Mouse (Mus musculus) thymus, postnatal 36 days (tissue): ENCODE data around the gene Wapl.
A peak's percentile ranks its signal among the peaks of the same experiment; 100 is the strongest.

ENCODE experiments used
- DNase-seq, 2 experiments: peaks; one replicate each; pipeline ENCODE4 v3.0.0; 2022; ENCODE audit warnings: mixed read lengths in 2 of 2

The Wapl gene

DNA sequence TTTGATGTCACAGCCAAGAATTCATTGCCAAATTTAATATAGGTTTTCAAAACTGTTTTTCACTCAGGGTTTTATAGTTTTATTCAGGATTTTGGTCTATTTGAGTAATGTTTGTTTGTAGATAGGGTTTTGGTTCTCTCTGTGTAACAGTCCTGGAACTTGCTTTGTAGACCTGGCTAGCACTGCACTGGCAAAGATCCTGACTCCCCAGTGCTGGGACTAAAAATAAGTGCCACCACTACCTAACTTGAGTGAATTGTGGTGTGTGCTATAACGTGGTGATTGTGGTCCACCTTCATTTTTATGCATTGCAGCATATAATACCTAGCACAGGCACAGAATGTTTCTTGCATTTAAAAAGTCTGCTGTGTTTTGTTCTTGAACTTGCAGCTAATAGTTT is 23.6 kb downstream of the Wapl start:
- DNase-seq, result no peak

DNA sequence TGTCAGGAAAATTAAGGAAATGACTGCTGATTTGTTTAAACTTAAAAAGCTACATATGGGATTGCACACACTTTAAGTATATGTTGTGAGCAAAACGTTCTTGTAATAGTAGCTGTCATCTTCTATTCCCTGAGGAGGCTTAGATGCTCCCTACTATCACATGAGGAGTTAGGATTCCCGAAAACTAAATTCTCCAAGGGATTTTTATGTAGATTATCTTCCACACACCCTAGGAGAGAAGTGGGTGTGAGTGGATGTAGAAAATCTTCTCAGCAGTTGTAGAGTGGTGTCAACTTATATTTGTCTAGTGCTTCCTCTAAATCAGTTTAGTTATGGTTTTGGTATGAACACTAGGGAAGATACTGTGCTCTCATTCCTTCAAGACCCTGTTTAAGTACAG is 36.5 kb downstream of the Wapl start:
- DNase-seq, result no peak

DNA sequence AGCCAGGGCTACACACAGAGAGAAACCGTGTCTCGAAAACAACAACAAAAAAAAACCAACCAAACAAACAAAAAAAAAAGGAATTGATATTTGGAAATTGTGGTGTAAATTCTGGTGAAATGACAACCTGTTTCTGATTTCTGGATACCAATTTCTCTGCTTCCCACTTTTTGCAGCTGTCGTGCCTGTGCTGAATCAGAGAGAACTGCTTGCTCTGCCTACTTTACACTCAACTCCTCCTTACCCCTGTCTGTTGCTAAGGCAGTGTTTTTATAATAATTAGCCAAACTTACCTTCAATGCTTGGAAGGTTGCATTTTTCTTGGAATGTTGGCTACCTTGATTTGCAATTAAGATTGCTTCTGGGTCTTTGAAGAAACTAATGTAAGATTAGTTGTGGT is 38.3 kb downstream of the Wapl start:
- DNase-seq, result no peak

DNA sequence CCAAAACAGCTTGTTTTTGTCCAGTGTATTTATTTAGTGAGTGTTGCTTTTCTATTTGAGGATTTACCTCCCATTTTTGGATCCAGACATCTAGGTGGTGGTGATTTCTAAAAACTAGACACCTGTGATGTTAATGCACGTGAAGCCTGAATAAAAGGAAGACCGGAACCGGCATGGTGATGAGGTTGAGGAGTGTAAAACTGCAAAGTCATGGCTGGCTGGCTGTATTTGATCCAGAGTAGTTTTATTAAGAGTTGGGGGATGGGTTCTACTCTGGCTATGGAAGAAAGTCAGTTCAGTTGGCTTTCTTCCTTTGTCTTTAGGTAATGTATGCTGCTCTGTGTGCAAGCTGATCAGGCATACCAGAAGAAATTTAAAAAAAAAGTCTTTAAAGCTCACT is 39.1 kb downstream of the Wapl start:
- DNase-seq, result no peak

DNA sequence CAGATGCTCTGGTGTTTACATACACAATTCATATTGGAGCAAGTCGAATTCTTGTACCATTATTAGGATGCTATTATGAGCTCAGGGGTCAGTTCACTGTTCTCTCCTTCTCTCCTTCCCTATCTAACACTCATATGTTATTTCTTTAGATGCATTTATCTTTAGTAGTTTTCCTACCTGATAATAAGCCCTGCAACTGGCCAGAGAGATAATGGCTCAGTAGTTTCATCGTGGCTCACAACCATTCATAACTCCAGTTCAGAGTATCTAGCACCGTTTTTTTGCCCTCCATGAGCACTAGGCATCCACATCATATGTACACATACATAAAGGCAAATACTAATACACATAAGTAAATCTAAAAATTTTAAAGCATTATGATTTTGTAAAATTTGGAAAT is 44.4 kb downstream of the Wapl start:
- DNase-seq, result no peak

DNA sequence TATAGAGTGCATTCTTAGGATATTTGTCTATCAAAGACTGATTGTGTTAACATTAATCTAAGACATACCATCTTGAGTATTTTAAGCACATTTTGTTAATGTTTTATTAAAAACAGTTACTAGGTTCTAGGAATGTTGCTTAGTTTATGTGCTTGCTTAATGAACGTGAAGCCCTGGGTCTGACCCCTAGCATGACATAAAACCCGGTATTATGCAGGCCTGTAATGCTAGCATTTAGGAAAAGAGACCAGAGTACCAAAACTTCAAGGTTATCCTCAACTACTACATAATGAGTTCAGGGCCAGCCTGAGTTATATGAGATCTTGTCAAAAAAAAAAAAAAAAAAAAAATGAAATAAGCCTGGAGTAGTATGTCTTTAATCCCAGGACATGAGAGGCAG is 54.0 kb downstream of the Wapl start:
- no peak for DNase-seq

DNA sequence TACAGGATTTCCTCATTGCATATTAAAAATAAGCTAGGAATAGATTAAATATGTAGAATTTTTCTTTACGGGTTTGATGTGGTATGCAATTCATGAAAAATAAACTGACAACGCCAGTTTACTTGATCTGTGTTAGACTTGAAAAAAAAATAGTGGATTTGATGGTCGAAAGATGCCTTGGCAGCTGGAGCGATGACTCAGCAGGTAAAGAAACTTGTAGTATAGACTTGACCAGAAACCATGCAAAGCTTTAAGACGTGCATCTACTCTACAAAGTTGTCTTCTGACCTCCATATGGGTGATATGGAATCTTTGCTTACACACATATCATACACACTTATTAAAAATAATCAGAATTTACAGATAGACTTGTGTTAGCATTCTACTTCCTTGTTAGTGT is 61.7 kb downstream of the Wapl start:
- DNase-seq, result no peak

DNA sequence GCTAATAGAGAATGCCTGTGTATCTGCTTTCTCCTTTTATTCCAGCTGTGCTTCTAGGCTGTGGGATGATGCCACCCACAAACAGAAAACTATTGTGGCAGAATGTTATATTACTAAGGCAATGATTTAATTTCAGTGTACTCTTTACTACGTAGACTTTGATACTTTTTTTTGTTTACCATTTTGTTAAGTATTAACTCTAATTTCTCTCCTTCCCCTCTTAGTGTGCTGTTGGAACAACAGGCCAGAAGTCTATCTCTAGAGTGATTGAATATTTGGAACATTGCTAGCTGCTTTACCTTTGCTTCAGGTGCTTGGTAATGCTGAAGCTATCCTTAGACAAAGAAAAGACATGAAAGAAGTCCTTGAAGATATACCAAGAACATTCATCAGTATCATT is 71.7 kb downstream of the Wapl start:
- no peak for DNase-seq

DNA sequence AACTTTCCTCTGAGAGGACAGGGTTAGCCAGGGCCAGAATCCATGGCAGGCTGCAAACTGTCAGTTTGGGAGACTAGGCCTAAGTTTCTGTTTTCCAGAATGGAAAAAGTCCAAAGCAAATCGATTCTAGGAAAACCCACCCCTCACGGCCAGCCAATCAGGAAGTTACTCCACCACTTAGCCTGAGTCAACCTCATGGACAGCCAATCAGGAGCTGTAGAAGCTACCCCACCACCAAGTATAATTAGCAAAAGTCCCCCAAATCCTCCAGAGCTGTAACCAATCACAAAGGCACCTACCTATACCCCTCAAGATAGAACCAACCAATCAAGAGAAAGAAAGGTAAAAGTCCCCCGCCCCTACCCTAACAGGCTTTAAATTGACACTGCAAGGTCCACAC is 82.0 kb downstream of the Wapl start:
- no peak for DNase-seq

DNA sequence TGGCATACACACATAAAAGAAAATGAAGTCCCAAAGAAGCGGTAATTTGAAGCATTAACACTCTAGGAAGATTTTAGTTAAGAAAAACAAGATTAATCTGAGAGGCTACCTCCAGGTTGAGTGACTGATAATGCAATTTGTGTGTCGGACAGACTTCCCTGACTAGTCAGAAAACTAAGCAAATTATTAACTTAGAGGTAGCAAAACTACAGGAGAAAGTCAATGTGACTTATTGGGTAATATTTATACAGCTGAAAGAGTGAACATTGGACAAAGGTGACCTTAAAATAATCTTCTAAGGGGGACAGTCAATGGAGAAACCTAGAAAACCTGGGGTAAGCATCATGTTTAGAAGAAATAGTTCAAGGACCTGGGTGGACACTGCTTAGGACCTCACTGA is 86.2 kb downstream of the Wapl start:
- no peak for DNase-seq

DNA sequence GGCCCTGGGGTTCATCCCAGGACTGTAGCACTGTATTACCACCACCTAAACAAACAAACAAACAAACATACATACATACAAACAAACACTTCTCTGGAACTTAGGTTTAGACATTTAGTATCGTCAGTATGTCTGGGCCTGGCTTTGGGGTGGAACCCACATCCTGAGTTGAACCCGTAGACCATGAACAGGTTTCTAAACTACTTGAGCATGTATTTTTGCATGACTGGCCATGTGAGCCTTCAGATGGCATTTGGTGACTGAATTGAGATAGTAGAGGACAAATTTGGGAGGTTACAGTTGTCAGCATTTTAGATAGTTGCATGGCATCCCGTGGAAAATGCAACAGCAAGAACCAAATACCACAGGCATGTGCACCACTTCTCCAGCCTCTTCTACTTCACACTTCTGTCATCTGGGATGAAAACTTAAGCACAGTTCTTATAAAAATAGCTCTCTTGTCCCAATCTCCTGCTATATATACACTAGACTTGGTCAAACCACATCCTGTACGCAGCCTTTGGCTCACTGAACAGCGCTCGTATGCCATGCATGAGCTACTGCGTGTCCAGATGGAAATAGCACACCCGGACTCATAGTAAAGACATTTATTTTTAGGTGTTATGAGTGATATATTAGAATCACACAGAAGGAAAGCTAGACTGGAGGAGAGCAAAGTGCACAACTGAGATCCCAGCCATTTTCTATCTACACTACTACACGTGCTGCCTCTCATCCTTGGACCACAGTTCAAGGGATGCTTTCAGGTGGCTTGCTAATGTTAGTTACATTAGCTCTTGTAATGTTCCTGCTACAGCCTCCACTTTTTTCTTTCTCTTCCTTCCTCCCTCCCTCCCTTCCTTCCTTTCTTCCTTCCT is 87.6 kb downstream of the Wapl start:
- DNase-seq, result no peak

DNA sequence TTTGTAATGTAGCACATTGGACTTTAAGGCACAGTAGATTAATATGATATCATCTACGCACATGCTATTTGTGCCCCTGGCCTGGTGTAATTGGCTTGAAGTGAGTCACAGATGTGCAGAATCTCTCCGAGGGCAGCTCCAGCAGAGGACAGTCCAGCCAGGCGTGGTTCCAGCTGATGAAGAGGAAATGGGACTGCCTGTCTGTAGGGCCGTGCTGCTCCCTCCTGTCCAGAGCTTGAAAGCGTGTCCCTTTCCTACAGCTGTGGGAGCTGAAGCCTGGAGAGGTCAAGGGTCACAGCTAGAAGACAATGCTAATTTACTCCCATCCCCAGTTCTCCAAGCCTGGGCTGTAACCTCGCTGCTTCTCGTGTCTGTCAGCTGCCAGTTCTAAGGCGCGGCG is 89.0 kb downstream of the Wapl start:
- no peak for DNase-seq

DNA sequence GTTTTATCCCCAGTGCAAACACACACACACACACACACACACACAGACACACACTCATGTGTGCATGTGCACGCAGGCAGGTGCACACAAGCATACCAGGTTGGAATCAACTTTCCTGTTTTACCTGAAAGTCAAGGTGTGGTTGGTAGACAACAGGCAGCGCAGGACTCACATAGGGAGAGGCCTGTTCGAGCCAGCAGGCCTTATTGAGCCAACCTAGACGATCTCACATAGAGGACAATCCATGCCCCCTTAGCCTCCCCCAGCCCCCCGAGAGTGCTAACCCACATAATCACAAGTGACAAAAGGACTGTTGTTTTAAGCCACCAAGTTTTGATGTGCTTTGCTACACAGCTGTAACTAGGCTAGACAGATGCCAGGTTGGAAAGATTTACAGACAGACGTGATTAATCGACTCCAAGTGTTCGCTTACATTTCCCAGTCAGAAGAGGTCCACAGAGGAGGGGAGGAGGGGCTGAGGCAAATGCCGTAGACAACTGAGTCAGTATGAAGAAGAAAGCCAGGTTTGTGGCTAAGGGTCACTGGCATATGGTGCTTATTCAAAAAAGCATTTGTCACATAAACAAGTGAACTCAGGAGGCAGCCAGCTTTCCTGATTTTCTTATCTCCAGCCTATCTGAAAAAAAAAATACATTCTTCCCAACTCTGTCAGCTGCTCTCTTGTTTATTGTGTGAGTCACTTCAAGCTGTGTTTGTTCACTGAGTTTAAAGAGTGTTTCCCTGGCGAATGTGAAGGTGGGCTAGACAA is 90.2 kb downstream of the Wapl start:
- DNase-seq, result no peak

DNA sequence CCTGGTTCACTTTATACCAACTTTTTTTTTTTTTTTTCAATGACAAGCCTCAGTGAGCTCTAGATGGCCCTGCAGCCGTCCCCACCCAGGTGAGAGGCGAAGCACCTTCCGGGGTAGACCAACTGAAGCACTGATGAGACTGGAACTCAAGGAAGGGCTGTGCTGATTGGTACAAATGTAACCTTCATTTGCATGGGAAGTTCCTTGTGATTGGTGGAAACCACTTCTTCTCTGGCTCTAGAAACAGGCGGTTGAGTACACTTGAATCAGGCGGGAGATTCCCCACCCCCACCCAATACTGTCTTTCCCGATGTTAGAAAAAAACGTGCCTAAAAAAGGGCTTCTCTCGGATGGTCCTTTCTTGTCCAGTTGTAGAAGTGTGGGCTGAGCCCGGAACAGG is 91.2 kb downstream of the Wapl start:
- no peak for DNase-seq

DNA sequence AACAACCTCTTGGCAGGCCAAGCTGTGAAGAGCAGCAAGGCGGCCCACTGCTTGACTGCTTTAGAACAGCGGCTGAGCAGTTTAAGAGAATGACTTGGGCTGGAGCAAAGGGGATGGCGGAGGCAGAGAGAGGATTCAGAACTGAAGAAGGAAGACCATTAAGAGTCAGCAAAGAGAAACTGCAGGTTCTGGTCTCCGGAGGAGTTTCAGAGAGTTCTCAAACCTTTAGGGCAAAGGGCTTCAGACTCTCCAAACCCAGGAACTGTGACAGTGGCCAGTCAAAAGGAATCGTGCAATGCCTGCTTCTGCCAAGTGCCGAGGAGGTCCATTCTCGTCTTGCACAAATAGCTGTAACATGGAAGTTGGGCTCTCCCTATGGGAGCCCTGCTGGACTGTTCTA is 91.7 kb downstream of the Wapl start:
- no peak for DNase-seq

DNA sequence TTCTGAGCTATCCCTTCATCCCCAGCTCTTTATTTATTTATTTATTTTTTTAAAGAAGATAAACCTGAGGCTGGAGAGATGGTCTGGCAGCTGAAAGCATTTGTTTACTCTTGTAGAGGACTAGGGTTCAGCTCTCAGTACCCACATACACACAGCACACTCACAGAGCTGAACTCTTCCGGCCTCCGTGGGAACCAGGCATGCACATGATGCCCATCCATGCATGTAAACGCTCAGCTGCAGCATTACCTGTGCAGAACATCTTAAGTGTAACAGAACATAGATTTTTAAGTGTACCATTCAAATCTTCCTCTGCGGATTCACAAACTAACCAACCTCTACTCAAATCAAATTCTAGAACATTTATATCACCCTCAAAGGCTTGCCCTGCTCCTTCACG is 92.5 kb downstream of the Wapl start:
- DNase-seq, result no peak

DNA sequence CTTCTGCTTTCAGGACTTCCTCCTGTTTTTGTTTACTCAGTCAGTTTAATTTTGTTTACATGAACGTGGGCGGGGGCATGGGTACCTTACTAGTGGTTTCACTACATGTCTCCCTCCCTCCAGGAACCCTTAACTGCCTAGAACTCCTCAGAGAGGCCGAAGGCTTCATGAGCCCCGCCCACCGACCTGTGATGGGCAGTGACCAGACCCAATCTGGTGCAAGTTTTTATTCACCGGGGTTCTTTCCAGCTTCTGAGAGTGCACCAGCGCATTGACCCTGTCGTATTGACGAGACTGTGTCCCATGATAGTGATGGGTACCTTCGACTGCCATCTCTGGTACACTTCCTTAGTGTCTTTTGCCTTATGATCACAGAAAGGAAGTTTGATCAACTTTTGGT is 94.6 kb downstream of the Wapl start:
- DNase-seq, result peak; percentile 69 to 72

DNA sequence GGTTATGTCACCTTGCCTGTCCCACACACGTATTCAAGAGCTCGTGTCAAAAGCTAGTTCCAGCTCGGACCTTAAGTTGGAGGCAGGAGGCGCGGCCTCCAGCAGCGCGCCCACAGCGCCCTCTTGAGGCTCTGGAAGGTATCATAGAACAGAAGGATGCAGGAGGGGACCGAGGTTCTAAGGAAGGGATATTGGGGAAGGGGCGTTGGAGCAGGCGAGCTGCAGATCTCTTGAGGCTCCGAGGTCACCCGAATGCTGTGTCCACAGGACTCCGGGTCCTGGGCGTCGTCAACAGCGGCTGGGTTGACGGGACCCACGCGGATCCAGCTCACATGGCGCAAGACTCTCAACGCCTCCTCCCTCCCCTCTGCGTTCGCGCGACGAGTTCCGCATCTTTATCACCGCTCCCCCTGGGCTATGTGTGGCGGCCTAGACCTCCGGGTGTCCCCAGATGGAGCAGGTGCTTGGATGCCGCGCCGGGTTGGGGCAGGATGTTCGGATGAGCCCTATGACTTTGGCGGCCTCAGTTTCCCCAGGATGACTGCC is 95.4 kb downstream of the Wapl start:
- peak; percentile 71 to 76 for DNase-seq

DNA sequence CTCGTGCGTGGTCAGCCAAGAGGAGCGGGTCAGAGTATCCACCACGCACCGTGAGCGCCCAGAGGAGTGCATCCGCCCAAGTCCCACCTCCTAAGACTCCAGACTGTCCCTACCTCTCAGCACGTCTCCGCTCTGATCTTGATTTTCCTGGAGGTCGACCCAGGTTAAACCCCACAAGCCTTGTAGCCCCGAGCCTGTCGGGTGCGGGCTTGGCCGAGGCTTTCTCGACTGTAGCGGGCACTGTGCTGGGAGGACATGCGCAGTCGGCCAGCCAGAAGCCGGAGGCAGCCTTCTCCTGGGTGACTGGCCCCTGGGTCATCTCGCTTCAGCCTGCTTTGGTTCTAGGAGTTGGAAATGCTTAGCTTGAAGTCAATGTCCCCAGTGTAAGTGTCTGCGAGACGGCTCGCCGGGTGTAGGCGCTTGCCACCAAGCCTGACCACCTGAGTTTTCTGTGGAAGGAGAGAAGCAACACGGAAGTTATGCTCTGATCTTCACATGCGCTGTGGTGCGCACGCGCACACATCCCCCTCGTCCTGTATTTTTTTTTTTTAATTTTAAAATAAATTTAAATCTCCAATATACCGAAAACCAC is 95.9 kb downstream of the Wapl start:
- peak; percentile 33 to 38 for DNase-seq

DNA sequence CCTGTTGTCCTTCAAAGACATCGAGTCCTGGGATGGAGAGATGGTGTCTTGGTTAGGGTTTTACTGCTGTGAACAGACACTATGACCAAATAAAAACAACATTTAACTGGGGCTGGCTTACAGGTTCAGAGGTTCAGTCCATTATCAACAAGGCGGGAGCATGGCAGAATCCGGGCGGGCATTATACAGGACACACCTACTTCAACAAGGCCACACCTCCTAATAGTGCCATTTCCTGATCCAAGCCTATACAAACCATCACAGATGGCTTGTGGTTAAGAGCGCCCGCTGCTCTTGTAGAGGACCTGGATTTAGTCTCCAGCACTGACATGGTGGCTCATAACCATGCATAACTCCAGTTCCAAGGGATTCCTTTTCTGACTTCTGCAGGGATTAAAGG is 96.7 kb downstream of the Wapl start:
- DNase-seq, result no peak

DNA sequence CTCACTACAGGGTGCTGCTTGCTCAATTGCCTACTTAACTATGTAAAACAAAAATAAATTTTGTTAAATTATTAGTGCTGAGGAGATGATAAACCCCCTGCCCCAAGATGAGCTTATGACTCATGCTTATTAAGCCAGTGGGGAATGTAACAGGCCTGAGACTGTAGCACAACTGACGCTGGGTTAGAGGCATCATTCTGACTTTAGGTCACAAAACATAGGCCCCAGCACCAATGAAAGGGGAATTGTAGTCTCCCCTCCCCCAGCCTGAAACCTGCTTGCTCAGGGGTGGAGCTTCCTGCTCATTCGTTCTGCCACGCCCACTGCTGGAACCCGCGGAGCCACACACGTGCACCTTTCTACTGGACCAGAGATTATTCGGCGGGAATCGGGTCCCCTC is 97.9 kb downstream of the Wapl start:
- no peak for DNase-seq

DNA sequence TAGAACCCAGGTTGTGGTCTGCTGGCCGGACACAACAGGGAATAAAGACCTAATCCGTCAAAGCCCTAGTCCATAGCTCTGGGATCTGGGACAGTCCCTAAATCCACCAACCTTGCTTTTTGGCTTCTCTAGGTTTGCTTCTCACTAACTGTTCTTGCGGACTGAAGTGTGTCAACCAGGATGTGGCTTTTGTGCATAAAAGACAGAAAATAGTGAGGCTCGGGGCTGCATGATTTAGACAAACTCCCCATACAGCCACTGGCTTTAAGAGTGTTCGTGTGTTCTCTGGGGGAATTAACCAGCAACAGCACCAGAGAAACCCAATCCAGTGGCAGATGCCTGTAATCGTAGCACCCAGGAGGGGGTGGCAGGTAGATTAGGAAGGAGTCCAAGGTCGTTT is 98.4 kb downstream of the Wapl start:
- DNase-seq, result no peak

DNA sequence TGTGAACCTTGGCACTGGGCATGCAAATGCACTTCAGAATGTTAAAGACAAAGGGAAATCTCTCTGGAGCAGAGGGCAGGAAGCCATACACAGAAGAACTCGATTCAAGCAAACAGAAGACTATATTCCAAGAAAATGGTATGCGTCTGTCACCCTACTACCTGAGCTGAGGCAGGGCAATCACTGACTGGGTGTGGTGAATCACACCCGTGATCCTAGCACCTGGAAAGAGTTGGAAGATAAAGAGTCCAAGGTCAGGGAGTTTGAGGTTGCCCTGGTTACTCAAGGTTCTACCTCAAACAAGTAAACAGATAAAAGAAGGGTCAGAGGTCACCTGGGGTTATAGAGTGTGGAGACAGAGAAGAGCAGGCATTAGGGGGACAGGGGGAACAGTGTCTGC is 100.0 kb downstream of the Wapl start:
- no peak for DNase-seq

DNA sequence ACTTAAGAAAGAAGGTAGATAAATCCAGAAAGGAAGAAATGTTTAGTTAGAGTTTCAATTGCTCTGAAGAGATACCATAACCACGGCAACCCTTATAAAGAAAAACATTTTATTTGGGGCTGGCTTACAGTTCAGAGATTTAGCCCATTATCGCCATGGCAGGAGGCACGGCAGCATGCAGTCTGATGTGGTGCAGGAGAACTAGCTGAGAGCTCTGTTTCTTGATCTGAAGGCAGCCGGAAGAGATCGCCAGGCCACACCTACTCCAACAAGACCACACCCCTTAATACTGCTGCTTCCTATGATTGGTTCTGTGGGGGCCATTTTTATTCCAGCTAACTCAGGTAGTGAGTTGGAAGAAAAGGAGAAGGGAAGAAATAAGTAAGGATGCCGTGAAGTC is 100.5 kb downstream of the Wapl start:
- DNase-seq, result no peak
